Mouse (Mus musculus) c-Kit-positive CD71-negative TER-119-negative erythroid progenitor cells, embryonic 14.5 days (primary cell): Measurements from ENCODE around the gene Plekha4.

Experiments used
- DNase-seq: peaks from one replicate; pipeline ENCODE4 v3.0.0-alpha.2; 2013; ENCODE audit warnings: low read depth

Plekha4 gene

DNA sequence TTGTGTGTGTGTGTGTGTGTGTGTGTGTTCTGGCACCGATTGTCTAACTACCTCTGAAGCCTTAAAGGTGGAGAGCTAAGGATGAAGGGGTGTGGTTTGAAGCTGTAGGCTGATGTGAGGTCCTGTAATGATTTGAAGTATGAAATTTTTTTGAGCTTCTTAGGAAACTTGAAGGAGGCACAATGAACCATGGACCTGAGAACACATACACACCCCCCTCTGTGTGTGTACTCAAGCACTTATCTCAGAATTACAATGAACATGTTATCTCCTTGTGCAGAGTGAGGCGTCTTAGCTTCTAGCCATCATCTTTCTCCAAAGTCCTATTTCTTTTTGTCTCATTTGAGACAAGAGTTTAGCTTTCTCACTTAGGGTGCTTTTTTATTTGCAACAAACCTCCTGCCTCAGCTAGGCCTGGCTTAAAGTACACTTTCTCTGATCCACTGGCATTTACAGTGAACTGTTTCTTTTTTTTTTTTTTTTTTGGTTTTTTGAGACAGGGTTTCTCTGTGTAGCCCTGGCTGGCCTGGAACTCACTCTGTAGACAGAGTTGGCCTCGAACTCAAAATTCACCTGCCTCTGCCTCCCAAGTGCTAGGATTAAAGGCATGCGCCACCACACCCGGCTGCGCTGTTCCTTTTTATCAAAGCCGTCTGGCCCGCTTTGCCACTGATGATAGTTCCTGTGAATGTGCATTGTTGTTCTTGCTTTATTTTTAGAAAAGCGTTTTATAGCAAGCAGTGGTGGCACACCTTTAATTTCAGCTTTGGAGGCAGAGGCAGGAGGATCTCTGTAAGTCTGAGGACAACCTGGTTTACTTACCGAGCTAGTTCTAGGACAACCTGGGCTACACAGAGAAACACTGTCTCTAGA lies 42.7 kb downstream of the Plekha4 start:
- no peak for DNase-seq

GRCm38 (mm10) chr7:45570103-45570741 lies 44.1 kb downstream of the Plekha4 start, which contains the start of gene Bcat2:
TSS of gene Bcat2 (plus strand) at chr7:45570153.
- DNase-seq = no peak

DNA sequence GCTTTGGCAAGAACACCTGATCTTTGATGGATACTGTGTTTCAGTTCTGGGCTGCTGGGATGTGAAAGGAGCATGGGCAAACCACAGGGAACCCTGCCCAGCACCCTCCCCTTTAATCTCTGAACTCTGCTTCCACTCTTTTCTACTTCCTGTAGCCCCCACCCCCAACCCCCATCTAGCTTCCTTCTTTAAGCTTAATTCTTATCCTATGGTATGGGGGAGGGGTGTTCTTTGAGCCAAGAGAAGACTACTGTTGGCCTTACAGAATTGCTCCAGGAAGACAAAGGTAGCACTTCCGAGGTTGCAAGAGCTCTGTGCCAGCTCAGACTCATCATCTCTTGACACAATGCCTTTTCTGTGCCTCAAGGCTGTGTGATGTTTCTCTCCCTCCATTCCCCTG lies 45.8 kb downstream of the Plekha4 start:
- no peak for DNase-seq

- DNase-seq = no peak
Observed at GRCm38 (mm10) chr7:45573954-45574353, 47.8 kb downstream of the Plekha4 start.

- no peak for DNase-seq
Observed at GRCm38 (mm10) chr7:45574472-45575379, 48.6 kb downstream of the Plekha4 start.

- no peak for DNase-seq
Observed at GRCm38 (mm10) chr7:45585923-45586322, 59.8 kb downstream of the Plekha4 start.

GRCm38 (mm10) chr7:45587631-45588592 lies 61.8 kb downstream of the Plekha4 start:
- no peak for DNase-seq

DNA sequence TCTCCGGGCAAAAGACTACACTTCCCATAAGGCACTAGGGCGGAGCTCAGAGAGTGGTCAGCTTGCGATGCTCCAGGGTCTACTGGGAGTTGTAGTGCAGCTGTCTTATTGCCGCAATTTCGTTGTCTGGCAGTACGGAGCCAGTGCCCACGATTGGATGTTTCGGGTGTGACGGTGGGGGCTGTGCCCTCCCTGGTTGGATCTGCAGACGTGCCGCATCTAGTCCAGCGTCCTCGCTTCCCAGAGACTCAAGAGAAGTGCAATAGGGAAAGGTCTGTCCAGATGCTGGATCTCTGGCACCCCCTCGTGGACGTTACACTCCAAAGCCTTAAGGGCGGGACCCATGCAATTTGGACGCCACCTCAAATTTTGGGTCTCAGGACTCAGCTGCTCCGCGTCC lies 63.0 kb downstream of the Plekha4 start:
- DNase-seq = peak; percentile 93

DNA sequence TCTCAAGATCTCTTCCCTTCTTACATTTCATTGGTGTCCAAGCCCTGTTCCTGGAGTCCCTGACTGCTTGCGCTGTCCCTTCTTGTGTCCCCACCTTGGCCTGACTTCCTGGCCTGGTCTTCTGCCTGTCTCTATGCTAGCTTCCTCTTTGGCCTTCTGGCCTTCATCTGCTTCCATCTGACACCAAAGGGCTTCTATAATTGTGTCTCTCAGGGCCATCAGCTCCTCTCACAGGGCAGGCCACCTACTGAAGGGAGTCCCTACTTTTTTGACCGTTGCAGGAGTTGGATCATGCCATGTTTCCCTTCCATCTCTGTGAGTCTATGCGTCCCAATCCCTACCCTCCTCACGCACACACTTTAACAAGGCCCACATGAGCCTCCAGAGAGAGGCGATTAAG lies 63.8 kb downstream of the Plekha4 start:
- no peak for DNase-seq

- no peak for DNase-seq
Observed at GRCm38 (mm10) chr7:45590874-45591273, 64.7 kb downstream of the Plekha4 start.

DNA sequence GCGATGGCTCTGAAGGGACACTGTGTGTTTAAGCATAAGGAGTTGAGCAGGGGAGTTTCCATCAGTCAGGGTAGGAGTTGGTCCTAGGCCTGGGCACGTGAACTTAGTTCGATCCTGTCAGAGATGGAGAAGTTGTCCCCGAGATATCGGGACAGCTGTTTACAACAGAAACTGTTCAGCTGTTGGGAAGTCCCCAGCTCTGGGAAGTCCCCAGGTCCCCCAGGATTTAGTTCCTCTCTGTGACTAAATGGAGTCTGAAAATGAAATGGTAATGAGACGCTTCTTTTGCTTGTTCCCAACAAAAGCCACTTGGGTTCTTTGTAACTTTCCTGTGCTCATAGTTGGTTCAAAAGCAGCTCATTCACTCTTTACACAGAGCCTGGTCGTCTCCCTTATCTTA lies 65.8 kb downstream of the Plekha4 start:
- no peak for DNase-seq

DNA sequence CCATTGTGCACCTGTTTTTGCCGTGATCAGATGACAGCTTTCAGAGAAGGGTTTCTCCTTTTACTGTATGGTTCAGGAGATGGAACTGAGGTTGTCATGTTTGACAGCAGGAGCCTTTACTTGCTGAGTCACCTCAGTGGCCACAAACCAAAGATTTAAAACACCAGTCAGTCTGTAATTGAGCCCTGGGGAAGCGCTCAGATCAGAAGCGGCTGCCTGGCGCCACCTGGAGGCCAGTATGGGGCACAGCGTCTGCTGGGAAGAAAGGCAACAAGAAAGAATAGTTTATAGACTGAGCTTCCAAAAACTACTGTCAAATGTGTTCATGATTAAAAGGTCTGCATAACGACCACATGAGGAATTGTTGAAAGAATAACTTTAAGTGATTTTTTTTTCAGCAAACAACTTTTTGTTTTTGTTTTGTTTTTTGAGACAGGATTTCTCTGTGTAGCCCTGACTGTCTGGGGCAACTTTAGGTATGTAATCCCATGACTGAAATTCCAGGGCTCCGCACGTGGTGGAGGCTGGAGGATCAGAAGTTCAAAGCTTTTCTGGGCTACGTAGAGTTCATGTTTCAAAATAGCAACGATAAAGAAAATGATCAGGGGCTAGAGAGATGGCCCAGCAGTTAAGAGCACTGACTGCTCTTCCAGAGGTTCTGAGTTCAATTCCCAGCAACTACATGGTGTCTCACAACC lies 67.1 kb downstream of the Plekha4 start:
- DNase-seq = peak; percentile 81

- no peak for DNase-seq
Observed at GRCm38 (mm10) chr7:45595176-45595575, 69.0 kb downstream of the Plekha4 start.

- DNase-seq = no peak
Observed at GRCm38 (mm10) chr7:45596107-45596506, 70.0 kb downstream of the Plekha4 start.

GRCm38 (mm10) chr7:45597013-45597412 lies 70.9 kb downstream of the Plekha4 start:
- no peak for DNase-seq

- DNase-seq = no peak
Observed at GRCm38 (mm10) chr7:45597527-45597926, 71.4 kb downstream of the Plekha4 start.

- no peak for DNase-seq
Observed at GRCm38 (mm10) chr7:45598960-45599879, 73.1 kb downstream of the Plekha4 start.
